Mouse (Mus musculus) cerebellum, postnatal 36 days (tissue): ENCODE results near the gene Ssh1.
A peak's percentile ranks its signal among the peaks of the same experiment; 100 is the strongest.

Experiments
- DNase-seq, 2 experiments: peaks; one replicate each; pipeline ENCODE4 v3.0.0; 2021 to 2022; ENCODE audit warnings: mixed read lengths in 2 of 2

The Ssh1 gene

GRCm38 (mm10) chr5:113992339-113992831 is 1.3 kb downstream of the Ssh1 start:
- peak in 1 of 2 experiments; percentile 25 for DNase-seq

- no peak for DNase-seq
Observed at GRCm38 (mm10) chr5:113991141-113991540, 2.6 kb downstream of the Ssh1 start.

- no peak for DNase-seq
Observed at GRCm38 (mm10) chr5:113990593-113990992, 3.1 kb downstream of the Ssh1 start.

- no peak for DNase-seq
Observed at GRCm38 (mm10) chr5:113989437-113990024, 4.2 kb downstream of the Ssh1 start.

- DNase-seq, result no peak
Observed at GRCm38 (mm10) chr5:113986182-113986961, 7.3 kb downstream of the Ssh1 start.

GRCm38 (mm10) chr5:113985737-113986136 is 8.0 kb downstream of the Ssh1 start:
- no peak for DNase-seq

- peak in 1 of 2 experiments; percentile 27 for DNase-seq
Observed at GRCm38 (mm10) chr5:113984025-113984740, 9.5 kb downstream of the Ssh1 start.

- no peak for DNase-seq
Observed at GRCm38 (mm10) chr5:113983541-113983940, 10.2 kb downstream of the Ssh1 start.

- no peak for DNase-seq
Observed at GRCm38 (mm10) chr5:113981843-113982242, 11.9 kb downstream of the Ssh1 start.

- no peak for DNase-seq
Observed at GRCm38 (mm10) chr5:113981171-113981570, 12.5 kb downstream of the Ssh1 start.

- no peak for DNase-seq
Observed at GRCm38 (mm10) chr5:113980511-113980910, 13.2 kb downstream of the Ssh1 start.

- no peak for DNase-seq
Observed at GRCm38 (mm10) chr5:113977309-113977708, 16.4 kb downstream of the Ssh1 start.

- no peak for DNase-seq
Observed at GRCm38 (mm10) chr5:113976597-113976996, 17.1 kb downstream of the Ssh1 start.

- DNase-seq, result no peak
Observed at GRCm38 (mm10) chr5:113975538-113976215, 18.0 kb downstream of the Ssh1 start.

GRCm38 (mm10) chr5:113974576-113974975 is 19.1 kb downstream of the Ssh1 start:
- DNase-seq, result no peak

- no peak for DNase-seq
Observed at GRCm38 (mm10) chr5:113973790-113974189, 19.9 kb downstream of the Ssh1 start.

- DNase-seq, result no peak
Observed at GRCm38 (mm10) chr5:113972589-113973515, 20.8 kb downstream of the Ssh1 start.

- DNase-seq, result no peak
Observed at GRCm38 (mm10) chr5:113971434-113971960, 22.2 kb downstream of the Ssh1 start.

- DNase-seq, result no peak
Observed at GRCm38 (mm10) chr5:113968371-113968770, 25.3 kb downstream of the Ssh1 start.

- no peak for DNase-seq
Observed at GRCm38 (mm10) chr5:113966452-113967150, 27.1 kb downstream of the Ssh1 start.

GRCm38 (mm10) chr5:113965659-113966185 is 28.0 kb downstream of the Ssh1 start:
- DNase-seq, result no peak
